Mouse (Mus musculus) stomach, postnatal 0 days (tissue): Measurements from ENCODE around the gene Mrpl41. TPM values are rescaled to one million over a fixed set of nuclear protein-coding genes. Genes with fewer than 3 reads are reported as not detected.

ENCODE experiments used
- ATAC-seq: fragments of 200-750 bp; cut with Nextera tagmentation; 2 replicates; pipeline ENCODE4 v1.8.0; 2017; ENCODE audit not compliant: low FRiP score, low TSS enrichment
- DNase-seq: peaks from one replicate; pipeline ENCODE4 v3.0.0-alpha.2; 2016; ENCODE audit warnings: low spot score
- H3K27ac ChIP-seq: fragments of 300-500 bp; sonication (generic); replicated peaks from 2 replicates; pipeline ENCODE4 v1.5.1; 2014; ENCODE audit warnings: mild to moderate bottlenecking, control low read depth
- H3K27me3 ChIP-seq: fragments of 300-500 bp; sonication (generic); 2 replicates; pipeline ENCODE4 v1.6.1; 2014; ENCODE audit warnings: low read length; ENCODE audit not compliant: control insufficient read depth, insufficient read depth
- H3K36me3 ChIP-seq: fragments of 300-500 bp; sonication (generic); 2 replicates; pipeline ENCODE4 v1.6.1; 2014; ENCODE audit warnings: low read length, mixed read lengths; ENCODE audit not compliant: control insufficient read depth, insufficient read depth
- H3K4me1 ChIP-seq: fragments of 300-500 bp; sonication (generic); replicated peaks from 2 replicates; pipeline ENCODE4 v1.6.1; 2014; ENCODE audit warnings: antibody characterized with exemption; ENCODE audit not compliant: control insufficient read depth, insufficient read depth
- H3K4me2 ChIP-seq: fragments of 300-500 bp; sonication (generic); replicated peaks from 2 replicates; pipeline ENCODE4 v1.6.1; 2014; ENCODE audit warnings: low read depth, mild to moderate bottlenecking, control low read depth, moderate library complexity
- H3K4me3 ChIP-seq: fragments of 300-500 bp; sonication (generic); 2 replicates; pipeline ENCODE4 v1.5.1; 2014; ENCODE audit warnings: low read depth, low read length, control low read depth
- H3K9ac ChIP-seq: fragments of 300-500 bp; sonication (generic); 2 replicates; pipeline ENCODE4 v1.6.1; 2014; ENCODE audit warnings: mild to moderate bottlenecking, low read length, control low read depth, mixed read lengths
- H3K9me3 ChIP-seq: fragments of 300-500 bp; sonication (generic); 2 replicates; pipeline ENCODE4 v1.6.1; 2016; ENCODE audit warnings: low read length; ENCODE audit not compliant: control insufficient read depth
- CTCF ChIP-seq: IDR thresholded peaks from 2 replicates; pipeline ENCODE4 v1.5.1; 2016; ENCODE audit warnings: antibody characterized with exemption, low read depth, mild to moderate bottlenecking, moderate library complexity
- EP300 ChIP-seq: optimal IDR thresholded peaks from 2 replicates; pipeline ENCODE3; 2016; ENCODE audit warnings: antibody characterized with exemption
- WGBS: fragments of 180-500 bp; shearing (Covaris S2); extraction: QIAGEN DNeasy Blood & Tissue Kit; methylation state at CpG from one replicate; pipeline ENCODE4 v1.1.7; 2014; 5-methylcytosine and 5-hydroxymethylcytosine counted together
- polyA plus RNA-seq: library from polyadenylated mRNA; unstranded; fragments of >200 nt; fragmentation: Nextera tagmentation; extraction: Ambion mirVana; gene quantifications from 2 replicates; pipeline ENCODE4 v1.2.1, GENCODE M21; 2015

Mrpl41 gene
- polyA plus RNA-seq, 1 experiment from 2014 or later = 122 TPM

DNA sequence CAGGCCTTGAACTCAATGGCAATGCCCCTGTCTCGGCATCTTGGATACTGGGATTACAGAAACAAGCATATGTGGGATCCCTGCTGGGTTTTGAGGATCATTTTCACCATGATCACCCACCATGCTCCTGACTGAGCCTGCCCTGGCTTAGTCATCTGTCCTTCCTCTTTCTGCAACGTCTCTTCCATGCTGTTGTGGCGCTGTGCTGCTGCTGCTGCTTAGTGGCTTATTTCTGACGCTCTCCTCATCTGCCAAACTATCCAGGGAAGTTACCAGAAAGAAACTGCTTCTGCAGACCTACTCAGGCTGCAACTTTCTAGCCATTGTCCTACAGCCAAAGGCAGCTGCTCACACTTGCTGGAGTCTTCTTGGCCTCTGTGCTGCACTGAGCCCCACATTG is 4.5 kb downstream of the Mrpl41 start:
- DNase-seq (no peak), ATAC-seq (no peak)
- no peaks in the 10 kb centered on the region; the same call in 1 of the 2 replicates for H3K4me1 ChIP-seq
- H3K9ac ChIP-seq = no peak overlapping the region
- peaks cover 21% of the 10 kb centered on the region; the same call in 1 of the 2 replicates for H3K36me3 ChIP-seq
- no peak overlapping the region for H3K4me3 ChIP-seq
- H3K4me2 ChIP-seq = no peak overlapping the region
- no peaks in the 10 kb centered on the region for H3K27me3 ChIP-seq
- 81% methylated on average over 4 of the region's 4 CpGs for WGBS
- H3K9me3 ChIP-seq = no peaks in the 10 kb centered on the region
- TF ChIP-seq EP300 (no peak), CTCF (no peak)
- H3K27ac ChIP-seq = no peak overlapping the region

DNA sequence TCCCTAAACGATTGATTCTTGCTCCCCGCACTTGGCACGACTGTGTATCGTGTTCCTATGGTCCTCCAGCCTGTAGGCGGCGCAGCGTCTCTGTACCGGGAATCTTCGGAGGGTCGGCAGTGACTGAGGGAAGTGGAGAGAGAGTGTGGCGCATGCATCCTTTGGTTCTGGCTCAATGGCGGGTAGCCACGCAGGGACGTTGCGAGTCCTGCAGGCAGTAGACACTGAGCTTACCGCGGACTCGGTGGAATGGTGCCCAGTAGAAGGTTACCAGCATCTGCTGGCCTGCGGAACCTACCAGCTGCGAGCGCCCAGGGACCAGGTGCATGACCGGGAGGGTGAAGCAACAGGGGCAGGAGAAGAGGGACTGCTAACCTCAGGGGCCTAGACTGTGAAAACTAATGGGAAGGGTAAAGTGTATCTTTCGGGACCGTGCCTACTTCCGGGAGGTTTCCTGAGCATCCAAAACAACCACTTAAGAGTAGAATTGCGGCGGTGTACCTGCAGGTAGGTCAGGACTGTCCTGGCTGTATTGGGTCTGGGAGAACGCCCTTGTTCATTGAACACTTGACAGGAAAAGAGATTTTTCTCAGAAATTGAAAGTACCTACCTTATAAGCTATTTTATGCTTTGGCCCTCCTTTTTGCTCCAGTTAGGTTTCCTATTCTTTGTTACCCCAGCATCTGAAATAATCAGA is 12.4 kb downstream of the Mrpl41 start, which contains the start of gene Dph7:
Gene Dph7, plus strand, starts transcription at position 97 of the 697 bp plus-strand sequence.
- Histone ChIP-seq H3K36me3 (0 out of 2 replicates have a peak, but pooled peaks cover 4% of the 10 kb centered on the region), H3K4me3 (peak within 1 kb of the TSS; percentile 82), H3K27ac (0 out of 2 replicates have a peak within 1 kb of the TSS, but pooled peaks have one; percentile 8), H3K4me1 (no peaks in the 10 kb centered on the region), H3K4me2 (peak within 1 kb of the TSS; percentile 65), H3K9me3 (no peaks in the 10 kb centered on the region), H3K9ac (peak within 1 kb of the TSS; percentile 79), H3K27me3 (no peaks in the 10 kb centered on the region)
- TF ChIP-seq CTCF = peak; percentile 96
- TF ChIP-seq EP300 = no peak
- under 1% methylated on average over 28 of the region's 28 CpGs for WGBS
- peak; percentile 90 for DNase-seq
- ATAC-seq = peak; percentile 86

- H3K27me3 ChIP-seq = no peaks in the 10 kb centered on the region
- DNase-seq (peak; percentile 56), ATAC-seq (0 out of 2 replicates have a peak, but pooled peaks have one; percentile 8)
- 0 out of 2 replicates have a peak, but pooled peaks cover 4% of the 10 kb centered on the region for H3K36me3 ChIP-seq
- no peak overlapping the region for H3K4me2 ChIP-seq
- no peaks in the 10 kb centered on the region for H3K9me3 ChIP-seq
- H3K9ac ChIP-seq = no peak overlapping the region
- 29% methylated on average over 3 of the region's 3 CpGs for WGBS
- H3K27ac ChIP-seq = no peak overlapping the region
- H3K4me1 ChIP-seq = no peaks in the 10 kb centered on the region
- H3K4me3 ChIP-seq = no peak overlapping the region
- TF ChIP-seq CTCF = peak; percentile 76
- TF ChIP-seq EP300 = no peak
Observed at GRCm38 (mm10) chr2:24960910-24961309, 14.0 kb downstream of the Mrpl41 start.

DNA sequence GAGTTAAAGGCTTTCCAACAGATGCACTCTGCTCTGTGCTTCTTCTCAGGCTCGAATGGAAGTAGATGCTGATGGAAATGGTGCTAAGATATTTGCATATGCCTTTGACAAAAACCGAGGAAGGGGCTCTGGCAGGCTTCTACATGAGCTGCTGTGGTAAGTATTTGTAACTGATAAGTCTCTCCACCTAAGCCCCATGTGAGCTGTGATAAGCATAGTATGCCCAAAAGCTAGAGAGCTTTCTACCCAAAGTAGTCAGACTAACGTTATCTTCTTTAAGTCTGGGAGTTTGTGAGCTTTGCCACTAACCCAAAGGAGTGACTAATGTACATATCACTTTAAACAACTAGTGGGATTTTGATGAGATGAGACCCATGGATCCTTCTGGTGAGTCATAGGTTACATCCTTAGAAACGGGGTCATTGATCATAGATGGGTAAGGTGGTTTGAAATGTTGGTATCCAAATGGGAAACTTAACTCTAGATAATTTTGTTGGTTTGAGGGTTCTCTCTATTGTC is 22.3 kb downstream of the Mrpl41 start:
- TF ChIP-seq EP300 (no peak), CTCF (no peak)
- 79% methylated on average over 4 of the region's 4 CpGs for WGBS
- Histone ChIP-seq H3K9me3 (no peaks in the 10 kb centered on the region), H3K27ac (no peak overlapping the region), H3K27me3 (no peaks in the 10 kb centered on the region), H3K36me3 (peaks cover 7% of the 10 kb centered on the region; the same call in 1 of the 2 replicates), H3K4me2 (no peak overlapping the region), H3K4me1 (no peaks in the 10 kb centered on the region), H3K4me3 (no peak overlapping the region), H3K9ac (no peak overlapping the region)
- DNase-seq (no peak), ATAC-seq (no peak)

DNA sequence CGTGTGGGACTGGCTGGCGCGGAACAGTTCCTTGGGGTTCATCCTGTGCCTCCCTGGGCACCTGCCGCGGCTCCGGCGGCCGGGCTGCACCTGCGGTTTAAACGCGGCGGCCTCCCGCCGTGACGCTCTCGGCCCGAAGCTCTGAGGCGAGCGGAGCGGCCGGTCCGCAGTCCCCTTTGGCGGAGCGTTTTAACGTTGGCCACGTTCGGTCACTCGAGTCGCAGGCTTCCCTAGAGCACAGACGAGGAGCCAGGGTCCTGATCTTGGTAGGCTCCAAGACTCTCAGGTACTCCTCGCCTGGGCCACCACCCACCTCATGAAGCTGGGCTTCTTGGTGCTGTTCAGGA is 24.7 kb downstream of the Mrpl41 start:
- no peaks in the 10 kb centered on the region for H3K9me3 ChIP-seq
- DNase-seq = peak; percentile 42
- H3K36me3 ChIP-seq = peaks cover 7% of the 10 kb centered on the region; the same call in 1 of the 2 replicates
- H3K9ac ChIP-seq = peak overlapping the region; percentile 87
- ATAC-seq = no peak
- peak overlapping the region; percentile 86 for H3K4me3 ChIP-seq
- H3K4me1 ChIP-seq = no peaks in the 10 kb centered on the region
- WGBS = under 1% methylated on average over 31 of the region's 31 CpGs
- H3K27ac ChIP-seq = peak overlapping the region; percentile 75
- H3K27me3 ChIP-seq = no peaks in the 10 kb centered on the region
- peak overlapping the region; percentile 97 for H3K4me2 ChIP-seq
- no peak for TF ChIP-seq EP300
- TF ChIP-seq CTCF = no peak
